ENCODE assay signal across 27 mouse cellular contexts in genomic region chr10:101532325-101532724, GRCm38 (mm10).
DNase-seq lines count a peak whose midpoint lies in the region; ATAC-seq and TF ChIP-seq lines count a peak whose summit lies in the region.
"Had no signal": no experiment of that assay in that cellular context is flagged by ENCODE, and none has a peak within 500 bp of the region (broad histone marks: within the 10 kb centered on the region; RNA-seq: fewer than 3 reads in every experiment).

No protein-coding gene starts in this region.

- H3K9ac ChIP-seq in hindbrain, embryonic 14.5 days, result no peak overlapping the region
- H3K9ac ChIP-seq in hindbrain, embryonic 11.5 days (ENCODE audit: low read depth, low read length), result no peak overlapping the region
- H3K9ac ChIP-seq in neural tube, embryonic 14.5 days (replicated peaks; ENCODE audit: low read depth, low read length), result no peak overlapping the region
- H3K9ac ChIP-seq in neural tube, embryonic 15.5 days (replicated peaks), result no peak overlapping the region
- no peak overlapping the region for H3K9ac ChIP-seq in midbrain, postnatal 0 days (replicated peaks; ENCODE audit: low read length, poor library complexity, severe bottlenecking)
- H3K9ac ChIP-seq: forebrain, embryonic 12.5 days; limb, embryonic 13.5 days; liver, embryonic 13.5 days; lung, embryonic 14.5 days; neural tube, embryonic 12.5 days had no signal

- no peak overlapping the region for H3K4me2 ChIP-seq in hindbrain, embryonic 14.5 days (replicated peaks)
- no peak overlapping the region for H3K4me2 ChIP-seq in hindbrain, embryonic 11.5 days (replicated peaks; ENCODE audit: low read depth, low read length)
- H3K4me2 ChIP-seq in neural tube, embryonic 14.5 days (ENCODE audit: low read depth, low read length), result no peak overlapping the region
- no peak overlapping the region for H3K4me2 ChIP-seq in neural tube, embryonic 15.5 days
- H3K4me2 ChIP-seq in midbrain, postnatal 0 days (ENCODE audit: low read depth, low read length, poor library complexity, severe bottlenecking), result no peak overlapping the region
- H3K4me2 ChIP-seq: forebrain, embryonic 12.5 days; limb, embryonic 13.5 days; liver, embryonic 13.5 days; lung, embryonic 14.5 days; neural tube, embryonic 12.5 days had no signal

- no peaks in the 10 kb centered on the region for H3K9me3 ChIP-seq in hindbrain, embryonic 14.5 days (ENCODE audit: control insufficient read depth, low read length)
- no peaks in the 10 kb centered on the region for H3K9me3 ChIP-seq in hindbrain, embryonic 11.5 days (ENCODE audit: control insufficient read depth, low read length)
- no peaks in the 10 kb centered on the region for H3K9me3 ChIP-seq in neural tube, embryonic 14.5 days (ENCODE audit: control insufficient read depth, low read length)
- H3K9me3 ChIP-seq in neural tube, embryonic 15.5 days (replicated peaks), result no peaks in the 10 kb centered on the region
- H3K9me3 ChIP-seq in midbrain, postnatal 0 days (ENCODE audit: low read length), result no peaks in the 10 kb centered on the region
- H3K9me3 ChIP-seq: forebrain, embryonic 12.5 days; G1E; heart, embryonic 10.5 days; liver, embryonic 13.5 days; megakaryocyte, embryonic 14.5 days; neural tube, embryonic 12.5 days had no signal

- 0 out of 2 replicates have a peak, but pooled peaks have one; percentile 46 for ATAC-seq in hindbrain, embryonic 14.5 days (ENCODE audit: low FRiP score)
- ATAC-seq in hindbrain, embryonic 11.5 days (ENCODE audit: low FRiP score), result no peak
- ATAC-seq in neural tube, embryonic 14.5 days (ENCODE audit: low read depth), result peak; percentile 41; the same call in 1 of the 2 replicates
- ATAC-seq in neural tube, embryonic 15.5 days (ENCODE audit: low FRiP score), result no peak
- ATAC-seq in midbrain, postnatal 0 days (ENCODE audit: low FRiP score), result no peak
- ATAC-seq: inflammation-experienced regulatory T-cells, adult 6 months had no signal

- no peak overlapping the region for H3K27ac ChIP-seq in hindbrain, embryonic 14.5 days
- no peak overlapping the region for H3K27ac ChIP-seq in hindbrain, embryonic 11.5 days (ENCODE audit: low read depth, low read length)
- H3K27ac ChIP-seq in neural tube, embryonic 14.5 days (ENCODE audit: low read depth, low read length), result no peak overlapping the region
- H3K27ac ChIP-seq in neural tube, embryonic 15.5 days (replicated peaks), result no peak overlapping the region
- no peak overlapping the region for H3K27ac ChIP-seq in midbrain, postnatal 0 days (ENCODE audit: low read depth, low read length)
- H3K27ac ChIP-seq: forebrain, embryonic 12.5 days; gastrocnemius, adult 2 months; heart, embryonic 10.5 days; limb, embryonic 13.5 days; liver, embryonic 13.5 days; neural tube, embryonic 12.5 days; stomach, postnatal 0 days had no signal

- DNase-seq in hindbrain, embryonic 14.5 days (ENCODE audit: low spot score), result peak; percentile 25
- no peak for DNase-seq in hindbrain, embryonic 11.5 days (ENCODE audit: low spot score)
- DNase-seq in midbrain, postnatal 0 days (ENCODE audit: low spot score), result peak; percentile 61
- no peak for DNase-seq in testis, postnatal 14 days (ENCODE audit: low spot score)
- DNase-seq in spleen, postnatal 36 days (ENCODE audit: low spot score in 2 of 2), result no peak
- DNase-seq: adrenal gland, adult 2 months; B cell, adult 2 months; cerebellum, adult 2 months; gastrocnemius, adult 2 months; heart, postnatal 4 days; kidney, adult 18-20 months; kidney, postnatal 4 days; layer of hippocampus, adult 9-11 months; liver, embryonic 13.5 days; lung, embryonic 14.5 days; lung, postnatal 36 days had no signal

- WGBS in hindbrain, embryonic 14.5 days, result 49% methylated on average over 2 of the region's 2 CpGs
- WGBS in hindbrain, embryonic 11.5 days, result 75% methylated on average over 2 of the region's 2 CpGs
- 62% methylated on average over 2 of the region's 2 CpGs for WGBS in neural tube, embryonic 14.5 days
- WGBS in neural tube, embryonic 15.5 days, result 68% methylated on average over 2 of the region's 2 CpGs
- WGBS in midbrain, postnatal 0 days, result 37% methylated on average over 2 of the region's 2 CpGs

- no peaks in the 10 kb centered on the region for H3K36me3 ChIP-seq in hindbrain, embryonic 14.5 days (replicated peaks; ENCODE audit: control insufficient read depth, insufficient read depth)
- no peaks in the 10 kb centered on the region for H3K36me3 ChIP-seq in hindbrain, embryonic 11.5 days (ENCODE audit: control insufficient read depth, insufficient read depth, low read length)
- H3K36me3 ChIP-seq in neural tube, embryonic 14.5 days (ENCODE audit: control insufficient read depth, insufficient read depth, low read length), result no peaks in the 10 kb centered on the region
- H3K36me3 ChIP-seq in neural tube, embryonic 15.5 days, result no peaks in the 10 kb centered on the region
- H3K36me3 ChIP-seq in midbrain, postnatal 0 days (ENCODE audit: insufficient read depth, low read length), result no peaks in the 10 kb centered on the region
- H3K36me3 ChIP-seq: forebrain, embryonic 12.5 days; G1E; heart, embryonic 10.5 days; limb, embryonic 13.5 days; liver, embryonic 13.5 days; neural tube, embryonic 12.5 days had no signal

- H3K4me3 ChIP-seq in hindbrain, embryonic 14.5 days (replicated peaks; ENCODE audit: low read length), result no peak overlapping the region
- no peak overlapping the region for H3K4me3 ChIP-seq in hindbrain, embryonic 11.5 days (ENCODE audit: low read depth, low read length)
- H3K4me3 ChIP-seq in neural tube, embryonic 14.5 days (ENCODE audit: low read depth, low read length), result no peak overlapping the region
- H3K4me3 ChIP-seq in neural tube, embryonic 15.5 days (replicated peaks), result no peak overlapping the region
- H3K4me3 ChIP-seq in midbrain, postnatal 0 days (ENCODE audit: low read depth, low read length), result no peak overlapping the region
- H3K4me3 ChIP-seq: forebrain, embryonic 12.5 days; gastrocnemius, adult 2 months; heart, embryonic 10.5 days; limb, embryonic 13.5 days; liver, embryonic 13.5 days; megakaryocyte, embryonic 14.5 days; neural tube, embryonic 12.5 days had no signal

- H3K27me3 ChIP-seq in hindbrain, embryonic 14.5 days (ENCODE audit: control insufficient read depth, insufficient read depth, low read length), result no peaks in the 10 kb centered on the region
- H3K27me3 ChIP-seq in hindbrain, embryonic 11.5 days (ENCODE audit: control insufficient read depth, insufficient read depth, low read length), result no peaks in the 10 kb centered on the region
- no peaks in the 10 kb centered on the region for H3K27me3 ChIP-seq in neural tube, embryonic 14.5 days (ENCODE audit: control insufficient read depth, insufficient read depth, low read length)
- H3K27me3 ChIP-seq in neural tube, embryonic 15.5 days (replicated peaks), result no peaks in the 10 kb centered on the region
- H3K27me3 ChIP-seq in midbrain, postnatal 0 days (ENCODE audit: insufficient read depth, low read length), result no peaks in the 10 kb centered on the region
- H3K27me3 ChIP-seq: CH12.LX; forebrain, embryonic 12.5 days; limb, embryonic 13.5 days; liver, embryonic 13.5 days; megakaryocyte, embryonic 14.5 days; neural tube, embryonic 12.5 days had no signal

- TF ChIP-seq CTCF in midbrain, postnatal 0 days (IDR thresholded peaks at IDR 0.05), result no peak

- no peaks in the 10 kb centered on the region for H3K4me1 ChIP-seq in hindbrain, embryonic 14.5 days (replicated peaks; ENCODE audit: control insufficient read depth, insufficient read depth, low read length)
- H3K4me1 ChIP-seq in hindbrain, embryonic 11.5 days (replicated peaks; ENCODE audit: control insufficient read depth, insufficient read depth, low read length), result no peaks in the 10 kb centered on the region
- H3K4me1 ChIP-seq in neural tube, embryonic 14.5 days (ENCODE audit: control insufficient read depth, insufficient read depth, low read length), result no peaks in the 10 kb centered on the region
- no peaks in the 10 kb centered on the region for H3K4me1 ChIP-seq in neural tube, embryonic 15.5 days
- H3K4me1 ChIP-seq in midbrain, postnatal 0 days (ENCODE audit: insufficient read depth, low read length), result no peaks in the 10 kb centered on the region
- H3K4me1 ChIP-seq: forebrain, embryonic 12.5 days; heart, embryonic 10.5 days; limb, embryonic 13.5 days; liver, embryonic 13.5 days; megakaryocyte, embryonic 14.5 days; neural tube, embryonic 12.5 days had no signal

Comparison
In these comparisons a context has a peak if more than half of its experiments do, and no peak if none do; other contexts are left out.
1. ATAC-seq: peak in hindbrain, embryonic 14.5 days (single experiment) and neural tube, embryonic 14.5 days (single experiment); none in hindbrain, embryonic 11.5 days (single experiment), neural tube, embryonic 15.5 days (single experiment) and midbrain, postnatal 0 days (single experiment).
2. DNase-seq: peak in hindbrain, embryonic 14.5 days (single experiment) and midbrain, postnatal 0 days (single experiment); none in hindbrain, embryonic 11.5 days (single experiment), testis, postnatal 14 days (single experiment) and spleen, postnatal 36 days (0 of 2).